Comparison of ENCODE assay signal across 20 mouse cellular contexts in the genomic region with DNA sequence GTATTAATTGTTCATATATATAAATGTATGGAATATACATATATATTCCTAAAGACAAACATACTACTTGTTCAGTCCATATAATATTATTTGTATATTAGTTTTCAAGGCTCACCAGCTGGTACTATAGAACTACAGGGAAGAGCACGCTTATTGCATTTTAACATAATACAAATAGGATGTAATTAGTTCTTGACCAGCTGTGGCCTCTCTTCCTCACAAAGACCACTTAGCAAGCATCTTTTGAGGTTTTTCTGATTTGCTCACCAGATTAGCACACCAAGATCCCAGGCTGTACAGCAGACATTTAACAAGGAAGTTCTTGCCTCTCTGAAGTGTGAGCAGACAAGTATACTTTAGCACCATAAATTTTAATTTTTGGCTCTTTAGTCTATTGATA.
DNase-seq lines count a peak whose midpoint lies in the region; ATAC-seq and TF ChIP-seq lines count a peak whose summit lies in the region.
"Had no signal": no experiment of that assay in that cellular context is flagged by ENCODE, and none has a peak within 500 bp of the region (broad histone marks: within the 10 kb centered on the region; RNA-seq: fewer than 3 reads in every experiment).

No protein-coding gene starts in this region.

- no peaks in the 10 kb centered on the region for H3K36me3 ChIP-seq in forebrain, embryonic 12.5 days (replicated peaks)
- no peaks in the 10 kb centered on the region for H3K36me3 ChIP-seq in forebrain, embryonic 15.5 days
- no peaks in the 10 kb centered on the region for H3K36me3 ChIP-seq in hindbrain, embryonic 12.5 days
- H3K36me3 ChIP-seq in hindbrain, embryonic 16.5 days (ENCODE audit: control insufficient read depth, insufficient read depth, low read length): no peaks in the 10 kb centered on the region
- no peaks in the 10 kb centered on the region for H3K36me3 ChIP-seq in midbrain, embryonic 13.5 days
- no peaks in the 10 kb centered on the region for H3K36me3 ChIP-seq in midbrain, embryonic 15.5 days (replicated peaks)
- H3K36me3 ChIP-seq: embryonic facial prominence, embryonic 12.5 days; heart, embryonic 15.5 days had no signal

- no peak for TF ChIP-seq CTCF in brain, embryonic 14.5 days (IDR thresholded peaks at IDR 0.05; ENCODE audit: borderline replicate concordance, extremely low read depth, insufficient read depth, insufficient read length)

- DNase-seq in brain, embryonic 14.5 days (ENCODE audit: low read depth): peak; percentile 75
- DNase-seq in Muller cell, postnatal 12 days (ENCODE audit: inconsistent ontology term): no peak
- DNase-seq: adrenal gland, postnatal 25 days; cerebellum, adult 2 months; cerebellum, postnatal 10 days; gastrocnemius, postnatal 14 days; heart, adult 2 months; heart, postnatal 14 days had no signal

- H3K4me1 ChIP-seq in forebrain, embryonic 12.5 days: peaks cover 5% of the 10 kb centered on the region; the same call in 1 of the 2 replicates
- H3K4me1 ChIP-seq in forebrain, embryonic 15.5 days: no peaks in the 10 kb centered on the region; the same call in 1 of the 2 replicates
- peaks cover 5% of the 10 kb centered on the region; the same call in 1 of the 2 replicates for H3K4me1 ChIP-seq in hindbrain, embryonic 12.5 days
- H3K4me1 ChIP-seq in hindbrain, embryonic 16.5 days (ENCODE audit: control insufficient read depth, insufficient read depth, low read depth, low read length): no peaks in the 10 kb centered on the region
- peaks cover 22% of the 10 kb centered on the region for H3K4me1 ChIP-seq in midbrain, embryonic 13.5 days (replicated peaks)
- H3K4me1 ChIP-seq in midbrain, embryonic 15.5 days: peaks cover 12% of the 10 kb centered on the region; the same call in 1 of the 2 replicates
- H3K4me1 ChIP-seq: embryonic facial prominence, embryonic 12.5 days; heart, embryonic 15.5 days had no signal

- TF ChIP-seq POLR2A in brain, embryonic 14.5 days (IDR thresholded peaks at IDR 0.05; ENCODE audit: borderline replicate concordance, extremely low read depth, insufficient read depth, insufficient read length, poor library complexity, severe bottlenecking): no peak

- H3K4me3 ChIP-seq in forebrain, embryonic 12.5 days (replicated peaks): no peak overlapping the region
- no peak overlapping the region for H3K4me3 ChIP-seq in forebrain, embryonic 15.5 days
- H3K4me3 ChIP-seq in hindbrain, embryonic 12.5 days: no peak overlapping the region
- no peak overlapping the region for H3K4me3 ChIP-seq in hindbrain, embryonic 16.5 days (ENCODE audit: low read length)
- no peak overlapping the region for H3K4me3 ChIP-seq in midbrain, embryonic 13.5 days (replicated peaks)
- no peak overlapping the region for H3K4me3 ChIP-seq in midbrain, embryonic 15.5 days
- H3K4me3 ChIP-seq: embryonic facial prominence, embryonic 12.5 days; heart, adult 2 months; heart, embryonic 15.5 days had no signal

- no peaks in the 10 kb centered on the region for H3K9me3 ChIP-seq in forebrain, embryonic 12.5 days
- no peaks in the 10 kb centered on the region for H3K9me3 ChIP-seq in forebrain, embryonic 15.5 days
- no peaks in the 10 kb centered on the region for H3K9me3 ChIP-seq in hindbrain, embryonic 12.5 days (replicated peaks)
- H3K9me3 ChIP-seq in hindbrain, embryonic 16.5 days (ENCODE audit: control insufficient read depth, low read length): no peaks in the 10 kb centered on the region
- H3K9me3 ChIP-seq in midbrain, embryonic 13.5 days: no peaks in the 10 kb centered on the region
- H3K9me3 ChIP-seq in midbrain, embryonic 15.5 days: no peaks in the 10 kb centered on the region
- H3K9me3 ChIP-seq: embryonic facial prominence, embryonic 12.5 days; heart, embryonic 15.5 days had no signal

- WGBS in forebrain, embryonic 12.5 days: 17% methylated on average over 1 of the region's 1 CpGs
- WGBS in forebrain, embryonic 15.5 days: 22% methylated on average over 1 of the region's 1 CpGs
- 50% methylated on average over 1 of the region's 1 CpGs for WGBS in hindbrain, embryonic 12.5 days
- 56% methylated on average over 1 of the region's 1 CpGs for WGBS in hindbrain, embryonic 16.5 days
- WGBS in midbrain, embryonic 13.5 days: 47% methylated on average over 1 of the region's 1 CpGs
- 50% methylated on average over 1 of the region's 1 CpGs for WGBS in midbrain, embryonic 15.5 days

- peak; percentile 60 for ATAC-seq in forebrain, embryonic 12.5 days (ENCODE audit: low FRiP score)
- no peak for ATAC-seq in forebrain, embryonic 15.5 days (replicated peaks)
- ATAC-seq in hindbrain, embryonic 12.5 days (ENCODE audit: low FRiP score): peak; percentile 63
- no peak for ATAC-seq in hindbrain, embryonic 16.5 days
- ATAC-seq in midbrain, embryonic 13.5 days: peak; percentile 70
- no peak for ATAC-seq in midbrain, embryonic 15.5 days (replicated peaks)
- ATAC-seq: activated CD4-positive, CD25-positive, alpha-beta regulatory T cell, adult 4 months; intestine, embryonic 16.5 days; Patski had no signal

- H3K27ac ChIP-seq in forebrain, embryonic 12.5 days: no peak overlapping the region
- H3K27ac ChIP-seq in forebrain, embryonic 15.5 days (replicated peaks): no peak overlapping the region
- no peak overlapping the region for H3K27ac ChIP-seq in hindbrain, embryonic 12.5 days
- H3K27ac ChIP-seq in hindbrain, embryonic 16.5 days (ENCODE audit: low read depth, low read length): no peak overlapping the region
- H3K27ac ChIP-seq in midbrain, embryonic 13.5 days: no peak overlapping the region
- H3K27ac ChIP-seq in midbrain, embryonic 15.5 days: no peak overlapping the region
- H3K27ac ChIP-seq: embryonic facial prominence, embryonic 12.5 days; heart, adult 2 months; heart, embryonic 15.5 days had no signal

- H3K4me2 ChIP-seq in forebrain, embryonic 12.5 days: no peak overlapping the region
- no peak overlapping the region for H3K4me2 ChIP-seq in forebrain, embryonic 15.5 days (replicated peaks)
- no peak overlapping the region for H3K4me2 ChIP-seq in hindbrain, embryonic 12.5 days (replicated peaks)
- no peak overlapping the region for H3K4me2 ChIP-seq in hindbrain, embryonic 16.5 days (ENCODE audit: low read length)
- H3K4me2 ChIP-seq in midbrain, embryonic 13.5 days (replicated peaks): no peak overlapping the region
- H3K4me2 ChIP-seq in midbrain, embryonic 15.5 days: no peak overlapping the region
- H3K4me2 ChIP-seq: embryonic facial prominence, embryonic 12.5 days; heart, embryonic 11.5 days; heart, embryonic 15.5 days had no signal

- H3K27me3 ChIP-seq in forebrain, embryonic 12.5 days: no peaks in the 10 kb centered on the region
- no peaks in the 10 kb centered on the region for H3K27me3 ChIP-seq in forebrain, embryonic 15.5 days
- H3K27me3 ChIP-seq in hindbrain, embryonic 12.5 days: no peaks in the 10 kb centered on the region
- H3K27me3 ChIP-seq in hindbrain, embryonic 16.5 days (replicated peaks; ENCODE audit: control insufficient read depth, insufficient read depth, low read length): no peaks in the 10 kb centered on the region
- H3K27me3 ChIP-seq in midbrain, embryonic 13.5 days: no peaks in the 10 kb centered on the region
- no peaks in the 10 kb centered on the region for H3K27me3 ChIP-seq in midbrain, embryonic 15.5 days (replicated peaks)
- H3K27me3 ChIP-seq: embryonic facial prominence, embryonic 12.5 days; heart, embryonic 15.5 days; Patski had no signal

- H3K9ac ChIP-seq in forebrain, embryonic 12.5 days: no peak overlapping the region
- H3K9ac ChIP-seq in forebrain, embryonic 15.5 days (replicated peaks): no peak overlapping the region
- H3K9ac ChIP-seq in hindbrain, embryonic 12.5 days: no peak overlapping the region
- no peak overlapping the region for H3K9ac ChIP-seq in hindbrain, embryonic 16.5 days (ENCODE audit: low read depth, low read length)
- H3K9ac ChIP-seq in midbrain, embryonic 13.5 days (replicated peaks): no peak overlapping the region
- H3K9ac ChIP-seq in midbrain, embryonic 15.5 days: no peak overlapping the region
- H3K9ac ChIP-seq: embryonic facial prominence, embryonic 12.5 days; heart, embryonic 15.5 days had no signal

Comparison
In these comparisons a context has a peak if more than half of its experiments do, and no peak if none do; other contexts are left out.
1. ATAC-seq: peak in forebrain, embryonic 12.5 days (single experiment), hindbrain, embryonic 12.5 days (single experiment) and midbrain, embryonic 13.5 days (single experiment); none in forebrain, embryonic 15.5 days (single experiment), hindbrain, embryonic 16.5 days (single experiment) and midbrain, embryonic 15.5 days (single experiment).